Mouse (Mus musculus): ENCODE results near the gene Sumo1.

DNA sequence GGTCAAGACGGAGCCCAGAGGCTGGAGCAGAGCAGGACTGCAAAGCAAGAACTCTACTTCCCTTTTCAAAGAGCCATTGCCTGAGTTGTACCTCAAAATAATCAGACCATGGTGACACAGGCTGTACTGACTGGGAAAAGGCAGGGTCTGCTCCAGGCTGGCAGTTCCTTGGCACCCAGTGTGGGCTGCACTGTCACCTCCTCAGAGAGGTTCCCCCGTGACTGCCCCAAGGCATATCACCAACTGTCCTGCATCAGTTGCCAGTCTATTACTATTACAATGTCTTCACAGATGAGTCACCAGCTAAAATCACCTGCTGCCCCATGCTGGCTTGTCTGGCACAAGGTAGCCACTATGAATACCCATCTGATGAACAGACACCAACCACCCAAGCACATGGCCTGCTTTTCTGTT, 77.0 kb downstream of the Sumo1 start:
- TF ChIP-seq MEF2A (IDR thresholded peaks at IDR 0.05; ENCODE audit: borderline replicate concordance, low read depth, low read length), result no peak
- no peak for TF ChIP-seq MAFK (IDR thresholded peaks at IDR 0.05; ENCODE audit: insufficient replicate concordance, low read length)
- TF ChIP-seq USF1 (IDR thresholded peaks at IDR 0.05; ENCODE audit: low read depth, low read length), result no peak
- 0 out of 2 replicates have a peak, but pooled peaks have one; percentile 19 for TF ChIP-seq POLR2A (IDR thresholded peaks at IDR 0.05; ENCODE audit: low read depth, low read length)
